Mouse (Mus musculus) G1E (cell line): ENCODE data around the gene Itga1.

Source experiments
- CTCF ChIP-seq: IDR thresholded peaks from 2 replicates; pipeline ENCODE4 v1.5.1; 2012; ENCODE audit warnings: low read depth, low read length, inconsistent platforms, mixed read lengths
- GATA1 ChIP-seq: IDR thresholded peaks from 2 replicates; pipeline ENCODE4 v1.6.1; 2012; ENCODE audit warnings: borderline replicate concordance, low read length, inconsistent platforms, mixed read lengths

GRCm38 (mm10) chr13:115131381-115131780 is 29.6 kb upstream of the Itga1 start:
- no peak for TF ChIP-seq CTCF
- no peak for TF ChIP-seq GATA1
